Mouse (Mus musculus) left cerebral cortex, adult 8-10 months (tissue): ENCODE data around the gene Apol8. TPM values are rescaled to one million over a fixed set of nuclear protein-coding genes. Genes with fewer than 3 reads are reported as not detected.

Experiments used
- DNase-seq, 2 experiments: peaks; one replicate each; pipeline ENCODE4 v3.0.0; 2022; ENCODE audit warnings: low spot score in 2 of 2
- total RNA-seq, 4 experiments: library from RNA; stranded (reverse); gene quantifications; 2 replicates each; pipeline ENCODE4 v1.2.4; 2022

Gene Apol8
- total RNA-seq, 4 experiments from 2014 or later: 6.6 to 8.0 (median 7.3) TPM

DNA sequence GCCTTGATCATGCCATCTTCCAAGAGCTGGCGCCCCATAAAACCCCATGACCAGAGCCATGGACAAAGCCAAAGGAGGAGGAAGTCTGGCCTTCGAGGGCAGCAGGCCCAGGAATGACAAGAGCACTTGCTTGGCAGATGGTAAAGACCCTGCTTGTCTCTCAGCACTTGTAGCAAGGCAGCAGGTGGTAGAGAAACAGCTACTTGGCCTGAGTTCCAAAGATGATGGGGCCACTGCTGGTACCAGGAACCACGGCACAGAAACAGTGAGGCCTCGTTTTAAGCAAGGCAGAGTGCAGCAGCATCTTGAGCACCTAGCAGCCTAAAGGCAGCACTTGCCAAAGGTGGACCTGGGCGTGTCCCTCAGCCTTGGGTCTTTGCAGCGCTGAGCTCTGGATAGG lies 31.6 kb upstream of the Apol8 start:
- no peak for DNase-seq

DNA sequence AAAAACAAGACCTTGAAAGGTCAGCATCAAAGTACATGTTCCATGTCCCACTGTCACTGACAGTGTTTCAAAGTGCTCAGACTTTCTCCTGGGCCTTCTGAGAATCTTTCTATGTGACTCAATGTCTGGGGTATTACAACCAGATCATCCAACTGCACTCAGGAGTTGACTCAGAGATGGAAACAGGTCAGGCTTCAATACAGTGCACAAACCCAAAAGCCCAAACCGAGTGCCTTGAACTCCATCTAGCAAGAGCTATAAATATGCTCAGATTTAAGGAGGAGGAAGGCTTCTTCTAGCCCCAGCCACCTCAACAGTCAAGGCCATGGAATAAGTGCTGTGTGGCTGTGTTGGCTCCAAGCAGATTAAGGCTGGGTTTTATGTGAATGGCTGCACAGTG lies 29.0 kb upstream of the Apol8 start:
- DNase-seq: no peak

GRCm38 (mm10) chr15:77784039-77784824 lies 27.4 kb upstream of the Apol8 start:
- peak in 1 of 2 experiments; percentile 91 for DNase-seq

DNA sequence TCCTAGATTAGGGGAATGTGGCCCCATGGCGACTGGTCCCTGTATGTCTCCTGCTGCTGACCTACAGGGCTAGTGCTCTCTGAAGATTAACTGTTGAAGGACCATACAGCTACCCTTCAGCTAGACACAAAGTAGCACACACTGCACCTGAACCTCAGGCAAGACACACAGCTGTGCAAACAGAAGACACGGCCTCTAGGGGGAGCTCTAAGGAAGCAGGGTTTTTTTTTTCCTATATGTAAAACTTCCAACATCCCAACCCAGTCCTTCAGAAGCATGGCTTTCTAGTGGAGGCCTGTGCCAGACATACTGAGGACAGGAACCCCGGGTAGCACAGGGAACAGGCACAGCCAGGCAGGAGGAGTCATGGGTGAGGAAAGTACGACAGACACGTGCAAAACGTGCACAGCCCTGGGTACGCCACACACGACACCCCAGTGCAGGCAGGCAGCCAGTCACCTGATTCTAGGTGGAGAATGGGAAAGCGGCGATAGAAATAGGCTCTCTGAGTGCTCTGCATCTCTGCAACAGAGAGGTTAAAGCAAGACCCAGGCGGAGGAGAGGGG lies 25.7 kb upstream of the Apol8 start:
- DNase-seq: no peak

DNA sequence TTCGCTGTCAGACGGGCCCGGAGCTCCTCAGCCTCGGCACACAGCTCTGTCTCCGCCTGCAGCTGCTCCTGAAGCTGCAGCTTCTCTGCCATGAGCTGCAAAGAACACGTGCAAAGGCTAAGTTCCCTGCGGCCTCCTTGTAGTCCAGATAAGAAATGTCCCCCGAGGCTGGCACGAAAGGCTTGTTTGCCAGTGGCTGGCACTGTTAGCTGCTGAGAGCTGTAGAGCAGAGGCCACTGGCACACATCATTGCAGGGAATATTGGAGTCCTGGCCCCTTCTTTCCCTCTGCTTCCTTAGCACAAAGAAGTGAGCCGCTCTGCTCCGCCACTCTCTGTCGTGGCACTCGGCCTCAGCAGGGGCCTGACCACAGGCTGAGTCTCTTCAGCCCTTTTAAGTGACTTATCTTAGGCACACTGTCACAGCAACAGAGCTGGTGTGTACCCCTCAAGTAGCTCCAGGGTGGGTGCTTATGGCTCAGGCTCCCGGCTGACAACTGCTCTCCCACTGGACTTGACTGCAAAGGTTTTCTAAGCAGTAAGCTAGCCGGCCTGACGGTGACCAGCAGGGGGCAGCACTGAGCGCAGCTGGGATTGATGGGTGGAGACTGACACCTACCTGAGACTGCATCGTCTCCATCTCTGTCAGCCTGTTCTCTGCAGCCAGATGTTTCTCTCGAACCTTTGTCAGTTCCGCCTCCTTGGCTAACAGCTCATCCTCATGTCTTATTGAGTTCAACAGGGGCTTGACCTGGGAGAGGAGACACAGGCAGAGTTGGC lies 18.6 kb upstream of the Apol8 start:
- peak in 1 of 2 experiments; percentile 79 for DNase-seq

- no peak for DNase-seq
These were observed 17.5 kb upstream of the Apol8 start for GRCm38 (mm10) chr15:77774303-77774702.

DNA sequence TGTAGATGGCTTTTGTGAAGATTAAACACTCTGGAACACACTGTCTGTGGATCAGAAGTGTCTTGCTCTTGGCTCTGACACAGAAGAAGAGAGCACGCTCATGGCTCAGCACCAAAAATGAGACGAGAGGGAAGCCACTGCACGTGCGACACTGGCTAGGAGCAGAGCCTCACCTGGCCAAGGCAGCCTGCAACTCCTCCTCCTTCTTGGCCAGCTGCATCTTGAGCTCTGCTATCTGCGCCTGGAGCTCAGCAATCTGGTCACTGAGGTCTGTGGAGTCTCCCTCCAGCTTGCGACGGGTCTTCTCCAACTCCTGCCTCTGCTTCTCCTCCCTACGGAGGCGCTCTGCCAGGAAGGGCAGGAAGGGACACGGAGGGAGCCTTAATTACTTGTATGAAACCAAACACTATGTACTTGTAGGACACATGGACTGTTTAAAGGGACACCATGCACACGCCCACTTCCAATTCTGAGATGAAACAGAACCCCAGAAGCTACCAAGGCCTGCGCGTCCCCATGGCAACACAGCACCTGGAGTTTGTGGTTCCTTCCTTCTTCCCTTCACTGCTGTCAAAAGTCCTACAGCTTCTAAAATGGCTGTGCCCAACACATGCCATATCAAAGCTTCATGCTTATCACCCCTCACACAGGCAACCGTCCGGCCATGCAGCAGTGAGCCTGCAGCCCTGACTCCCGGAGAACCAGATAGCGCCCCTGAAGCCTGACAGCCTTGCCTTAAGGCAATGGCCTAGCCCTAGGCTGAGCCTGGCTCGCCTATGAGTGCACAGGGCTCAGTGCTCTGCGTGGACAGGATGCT lies 16.5 kb upstream of the Apol8 start:
- DNase-seq: no peak

- no peak for DNase-seq
These were observed 14.1 kb upstream of the Apol8 start for GRCm38 (mm10) chr15:77770942-77771341.

- no peak for DNase-seq
These were observed 13.5 kb upstream of the Apol8 start for GRCm38 (mm10) chr15:77770341-77770740.

DNA sequence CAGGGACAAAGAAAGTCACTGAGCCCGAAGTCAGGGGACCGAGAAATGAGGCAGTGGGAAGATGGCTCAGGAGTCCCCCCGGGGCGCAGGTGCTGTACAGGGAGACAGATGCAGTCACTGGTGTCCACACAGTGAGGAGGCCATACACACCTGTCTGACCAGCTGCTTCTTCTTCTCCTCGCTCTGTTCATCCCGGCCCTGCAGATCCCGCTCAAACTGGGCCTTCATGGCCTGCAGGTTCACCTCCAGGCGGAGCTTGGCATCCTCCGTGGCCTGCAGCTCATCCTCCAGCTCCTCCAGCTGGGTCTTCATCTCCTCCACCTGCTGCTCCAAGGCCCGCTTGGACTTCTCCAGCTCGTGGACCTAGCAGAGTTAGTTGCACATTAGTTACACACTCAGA lies 10.2 kb upstream of the Apol8 start:
- DNase-seq: no peak

- DNase-seq: no peak
These were observed 8.8 kb upstream of the Apol8 start for GRCm38 (mm10) chr15:77765484-77766093.

- no peak for DNase-seq
These were observed 7.7 kb upstream of the Apol8 start for GRCm38 (mm10) chr15:77764391-77765006.

GRCm38 (mm10) chr15:77763702-77764101 lies 6.9 kb upstream of the Apol8 start:
- no peak for DNase-seq

- no peak for DNase-seq
These were observed 6.2 kb upstream of the Apol8 start for GRCm38 (mm10) chr15:77763050-77763449.

DNA sequence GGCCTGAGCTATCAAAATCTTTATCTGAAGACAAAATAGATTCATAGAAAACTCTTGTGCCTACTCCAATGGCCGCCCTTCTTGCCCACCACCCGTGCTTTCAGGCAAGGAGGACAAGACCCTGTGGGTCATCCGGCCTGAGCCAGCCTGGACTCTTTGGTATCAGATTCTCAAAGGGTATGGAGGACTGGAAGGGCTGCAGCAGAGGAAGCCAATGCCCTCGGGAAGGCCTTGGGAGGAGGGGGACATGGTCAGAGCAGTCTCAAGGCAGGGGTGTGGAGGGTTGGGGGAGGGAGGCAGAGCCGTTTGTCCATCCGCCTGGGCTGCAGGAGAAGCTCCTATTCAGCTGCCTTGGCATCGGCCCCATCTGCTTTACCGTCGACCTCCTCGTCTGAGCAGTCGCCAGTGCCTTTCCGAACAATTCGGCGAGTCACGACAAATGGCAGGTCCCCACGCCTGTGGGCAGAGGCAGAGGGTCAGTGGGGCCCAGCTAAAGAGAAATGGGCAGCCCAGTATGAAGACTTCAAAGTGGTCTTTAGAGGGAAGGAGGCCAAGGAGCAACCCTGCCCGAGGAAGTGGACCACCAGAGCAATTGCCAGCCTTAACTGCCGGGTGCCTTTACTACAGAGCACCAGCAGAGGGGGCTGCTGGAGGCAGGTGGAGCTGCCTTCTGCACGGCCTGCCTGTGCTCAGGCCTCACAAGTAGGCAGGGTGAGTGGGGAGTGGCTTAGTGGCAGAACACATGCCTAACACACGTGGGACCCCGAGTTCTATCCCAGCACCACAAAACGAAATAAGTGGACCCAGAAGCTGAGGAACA lies 5.0 kb upstream of the Apol8 start:
- DNase-seq: no peak

DNA sequence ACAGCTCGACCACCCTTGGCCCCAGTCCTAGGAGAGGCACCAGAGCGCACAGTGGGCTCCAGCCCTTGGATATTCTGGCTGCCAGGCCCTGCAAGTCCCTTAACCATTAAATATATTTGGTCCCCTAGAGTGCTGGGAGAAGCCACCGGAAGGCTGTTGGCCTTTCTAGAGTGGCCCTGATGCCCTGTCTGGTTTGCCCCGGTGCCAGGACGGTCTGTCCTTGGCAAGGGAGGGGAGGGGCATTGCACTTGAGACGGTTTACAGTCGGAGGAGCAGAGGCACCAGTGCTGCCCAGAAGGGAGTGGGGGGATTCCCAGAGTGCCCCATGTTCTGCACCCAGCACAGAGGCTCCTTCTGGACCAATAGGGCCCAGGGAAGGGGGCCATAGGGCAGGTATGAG lies 4.3 kb upstream of the Apol8 start:
- no peak for DNase-seq

DNA sequence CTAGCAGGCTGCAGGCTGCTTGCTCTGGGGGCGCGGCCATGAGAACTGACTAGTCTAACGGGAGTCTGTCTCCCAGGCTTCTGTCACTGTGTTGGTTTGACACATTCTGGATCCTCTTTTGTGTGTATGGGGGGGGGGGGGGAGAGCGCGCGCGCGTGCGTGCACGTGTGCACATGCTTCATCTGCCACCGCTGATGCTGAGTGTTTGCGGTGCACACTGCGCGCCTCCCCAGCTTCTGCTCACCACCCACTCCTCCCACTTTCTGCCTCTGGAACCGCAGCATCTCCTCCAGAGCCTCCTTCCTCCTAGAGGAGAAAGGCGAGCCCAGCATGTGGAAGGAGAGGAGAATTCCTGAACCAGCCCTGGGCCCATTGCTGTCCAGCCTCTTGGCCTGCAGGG lies 3.2 kb upstream of the Apol8 start:
- DNase-seq: no peak

GRCm38 (mm10) chr15:77757586-77758226 lies 903 bp upstream of the Apol8 start:
- no peak for DNase-seq

DNA sequence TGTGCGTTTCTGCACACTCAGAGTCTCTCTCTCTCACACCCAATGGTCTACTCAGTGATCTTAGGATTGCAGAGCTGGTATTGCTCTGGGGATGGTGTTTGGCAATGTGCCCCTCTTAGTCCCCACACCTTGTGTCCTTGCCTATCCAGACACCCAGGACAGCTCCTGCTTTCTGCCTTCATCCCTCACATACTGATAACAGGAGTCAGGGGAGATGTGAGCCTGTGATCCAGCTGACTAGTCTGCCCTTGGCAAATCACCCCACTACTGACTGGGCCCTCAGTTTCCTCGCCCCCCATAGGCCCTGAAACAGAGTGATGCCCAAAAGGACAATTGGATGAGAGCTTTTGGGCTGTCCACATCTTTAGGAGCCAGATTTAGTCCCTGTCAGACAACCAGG lies 722 bp downstream of the Apol8 start:
- no peak for DNase-seq
